Mouse (Mus musculus): ENCODE results near the gene Lce1l. TPM values are rescaled to one million over a fixed set of nuclear protein-coding genes. Genes with fewer than 3 reads are reported as not detected.
"Not testable (repeated sequence)": the region's sequence is repeated elsewhere in the genome, so short reads cannot be mapped to it uniquely, and the experiment has no call there.

The Lce1l gene
- not detected for polyA plus RNA-seq (2017; shearing (Covaris generic))

- no peak for ATAC-seq
Measured at GRCm38 (mm10) chr3:92851186-92851585, at the start of gene Lce1l. Gene Lce1l, minus strand, starts transcription at chr3:92851286.

- no peak for ATAC-seq
Measured at GRCm38 (mm10) chr3:92894489-92894888, 43.4 kb upstream of the Lce1l start.

GRCm38 (mm10) chr3:92894063-92894462 is 43.0 kb upstream of the Lce1l start:
- ATAC-seq, result no peak

- no peak for ATAC-seq
Measured at GRCm38 (mm10) chr3:92874180-92874579, 23.1 kb upstream of the Lce1l start.

- no peak for ATAC-seq
Measured at GRCm38 (mm10) chr3:92870116-92870515, 19.0 kb upstream of the Lce1l start, which contains the start of gene 2310050C09Rik. Gene 2310050C09Rik, minus strand, starts transcription at chr3:92870216.

- no peak for ATAC-seq
Measured at GRCm38 (mm10) chr3:92827108-92827507, 24.0 kb downstream of the Lce1l start, which contains the start of gene Kprp. Gene Kprp, minus strand, starts transcription at chr3:92827247.

- no peak for ATAC-seq
Measured at GRCm38 (mm10) chr3:92825808-92826207, 25.3 kb downstream of the Lce1l start.

- ATAC-seq, result not testable (repeated sequence)
Measured at GRCm38 (mm10) chr3:92816036-92816435, 35.0 kb downstream of the Lce1l start.

- ATAC-seq, result no peak
Measured at GRCm38 (mm10) chr3:92815581-92815980, 35.5 kb downstream of the Lce1l start.

- no peak for ATAC-seq
Measured at GRCm38 (mm10) chr3:92807791-92808190, 43.3 kb downstream of the Lce1l start, which contains the start of gene Lce1k. Gene Lce1k, minus strand, starts transcription at chr3:92807891.

Other genes starting within 250 kb of the Lce1l start
- not detected for gene 2210017I01Rik, start 243.8 kb downstream of the Lce1l start, polyA plus RNA-seq (2017; shearing (Covaris generic))
- not detected for gene Lce6a, start 229.6 kb downstream of the Lce1l start, polyA plus RNA-seq (2017; shearing (Covaris generic))
- not detected for gene Lce1a1, start 203.0 kb downstream of the Lce1l start, polyA plus RNA-seq (2017; shearing (Covaris generic))
- not detected for gene Lce1b, start 194.4 kb downstream of the Lce1l start, polyA plus RNA-seq (2017; shearing (Covaris generic))
- gene Lce1a2, start 181.0 kb downstream of the Lce1l start, polyA plus RNA-seq (2017; shearing (Covaris generic)), result not detected
- gene Lce1c, start 172.0 kb downstream of the Lce1l start, polyA plus RNA-seq (2017; shearing (Covaris generic)), result not detected
- gene Lce1d, start 164.1 kb downstream of the Lce1l start, polyA plus RNA-seq (2017; shearing (Covaris generic)), result not detected
- gene Lce1e, start 142.2 kb downstream of the Lce1l start, polyA plus RNA-seq (2017; shearing (Covaris generic)), result not detected
- gene Lce1f, start 130.9 kb downstream of the Lce1l start, polyA plus RNA-seq (2017; shearing (Covaris generic)), result not detected
- not detected for gene Gm38119, start 112.2 kb downstream of the Lce1l start, polyA plus RNA-seq (2017; shearing (Covaris generic))
- gene Lce1g, start 98.9 kb downstream of the Lce1l start, polyA plus RNA-seq (2017; shearing (Covaris generic)), result not detected
- not detected for gene Lce1h, start 86.2 kb downstream of the Lce1l start, polyA plus RNA-seq (2017; shearing (Covaris generic))
- gene Lce1i, start 72.4 kb downstream of the Lce1l start, polyA plus RNA-seq (2017; shearing (Covaris generic)), result not detected
- gene Lce1j, start 60.8 kb downstream of the Lce1l start, polyA plus RNA-seq (2017; shearing (Covaris generic)), result not detected
- gene Lce1k, start 43.4 kb downstream of the Lce1l start, polyA plus RNA-seq (2017; shearing (Covaris generic)), result not detected
- gene Kprp, start 24.0 kb downstream of the Lce1l start, polyA plus RNA-seq (2017; shearing (Covaris generic)), result not detected
- not detected for gene 2310050C09Rik, start 18.9 kb upstream of the Lce1l start, polyA plus RNA-seq (2017; shearing (Covaris generic))
- not detected for gene Lce3a, start 74.9 kb upstream of the Lce1l start, polyA plus RNA-seq (2017; shearing (Covaris generic))
- gene Lce3b, start 81.7 kb upstream of the Lce1l start, polyA plus RNA-seq (2017; shearing (Covaris generic)), result not detected
- gene Lce3c, start 93.2 kb upstream of the Lce1l start, polyA plus RNA-seq (2017; shearing (Covaris generic)), result not detected
- gene Lce3d, start 106.1 kb upstream of the Lce1l start, polyA plus RNA-seq (2017; shearing (Covaris generic)), result not detected
- not detected for gene Lce3e, start 115.8 kb upstream of the Lce1l start, polyA plus RNA-seq (2017; shearing (Covaris generic))
- gene Lce3f, start 140.9 kb upstream of the Lce1l start, polyA plus RNA-seq (2017; shearing (Covaris generic)), result not detected
- gene Crct1, start 164.4 kb upstream of the Lce1l start, polyA plus RNA-seq (2017; shearing (Covaris generic)), result not detected
- gene Lce1m, start 167.8 kb upstream of the Lce1l start, polyA plus RNA-seq (2017; shearing (Covaris generic)), result not detected
- not detected for gene Gm4858, start 217.5 kb upstream of the Lce1l start, polyA plus RNA-seq (2017; shearing (Covaris generic))